Mouse (Mus musculus): ENCODE measurements around the gene Ndufa13. TPM values are rescaled to one million over a fixed set of nuclear protein-coding genes. Genes with fewer than 3 reads are reported as not detected.
A peak's percentile ranks its signal among the peaks of the same experiment; 100 is the strongest.

Gene Ndufa13
- total RNA-seq, 2 experiments from 2014 or later, result 332 to 340 TPM

- intact Hi-C loops (cut with DNase I), result no loop called here
- DNase-seq, result no peak
Measured at GRCm38 (mm10) chr8:69882021-69882756, 20.2 kb downstream of the Ndufa13 start.

- DNase-seq, result no peak
- intact Hi-C loops (cut with DNase I), result no loop called here
Measured at GRCm38 (mm10) chr8:69881261-69881865, 21.0 kb downstream of the Ndufa13 start.

DNA sequence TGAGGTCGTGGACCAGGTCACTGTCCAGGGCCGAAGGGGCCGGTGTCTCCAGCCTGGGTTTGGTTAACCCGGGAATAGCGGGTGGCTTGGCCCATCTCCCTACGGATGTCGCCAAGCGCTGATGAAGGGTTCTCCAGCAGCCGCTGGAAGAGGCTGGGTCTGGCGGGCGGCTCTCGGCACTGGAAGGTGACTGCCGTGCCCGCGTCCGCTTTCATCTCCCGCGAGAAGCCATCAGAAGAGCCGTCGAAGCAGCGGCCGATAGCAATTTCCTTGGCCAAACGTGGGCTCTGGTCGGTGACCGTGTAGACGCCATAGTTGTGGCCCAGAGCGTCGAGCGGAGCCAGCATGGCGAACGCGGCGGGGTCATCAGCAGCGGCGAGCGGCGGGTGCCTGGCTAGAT is 21.5 kb downstream of the Ndufa13 start:
- intact Hi-C loops (cut with DNase I), result no loop called here
- no peak for DNase-seq

DNA sequence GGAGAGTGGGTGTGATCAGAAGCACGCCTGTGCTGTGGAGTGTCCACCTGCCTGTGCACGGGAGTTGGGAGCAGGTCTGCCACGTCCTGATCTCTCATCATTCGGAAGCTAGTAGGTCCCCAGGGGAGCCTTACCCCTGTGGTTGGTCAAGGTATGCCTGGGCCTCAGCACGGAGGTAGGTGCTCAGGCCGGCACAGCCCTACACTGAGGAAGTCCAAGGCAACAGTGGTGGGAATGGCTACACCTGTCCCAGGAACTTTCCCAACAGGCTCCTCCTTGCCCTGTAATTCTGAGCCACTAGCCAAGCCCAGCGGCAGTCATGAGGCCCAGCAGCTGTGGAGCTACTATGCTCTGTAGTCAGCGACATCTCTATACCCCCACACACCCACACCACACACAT is 22.7 kb downstream of the Ndufa13 start:
- no peak for DNase-seq
- intact Hi-C loops (cut with DNase I), result no loop called here

DNA sequence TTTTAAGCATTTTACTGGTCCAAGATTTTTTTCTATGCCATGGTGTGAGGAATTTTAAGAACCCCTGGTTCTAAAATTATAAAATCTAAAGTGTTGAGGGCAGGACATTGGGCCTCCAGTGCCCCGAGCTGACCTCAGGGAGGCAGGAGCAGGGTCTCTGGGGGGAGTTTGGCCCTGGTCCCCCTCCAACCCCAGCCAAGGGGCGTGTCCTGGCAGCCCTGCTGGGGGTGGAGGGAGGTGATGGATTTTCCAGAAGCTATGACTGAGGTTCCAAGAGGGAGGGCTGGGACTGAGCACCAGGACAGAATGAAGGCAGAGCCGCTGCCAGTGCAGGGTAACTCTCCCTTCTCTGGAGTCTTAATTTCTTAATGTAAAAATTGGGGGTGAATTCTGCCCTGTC is 24.4 kb downstream of the Ndufa13 start:
- DNase-seq, result peak in 1 of 2 experiments; percentile 48

DNA sequence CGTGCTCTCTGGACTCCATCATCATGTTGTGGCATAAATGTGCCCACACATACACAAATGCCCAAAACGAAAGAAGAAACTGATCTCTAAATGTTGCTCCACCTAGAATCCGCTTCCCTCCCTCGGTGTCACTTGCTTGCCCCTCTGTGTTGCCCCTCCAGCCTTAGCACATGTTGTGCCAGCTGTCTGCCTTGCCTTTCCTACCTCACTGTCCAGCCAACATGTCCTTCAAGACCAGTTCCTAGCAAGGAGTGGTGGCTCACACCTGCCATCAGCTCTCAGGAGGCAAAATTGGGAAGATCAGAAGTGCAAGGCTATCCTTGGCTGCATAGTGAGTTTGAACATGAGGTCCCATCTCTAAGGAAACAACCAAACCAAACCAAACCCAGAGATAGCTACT is 25.0 kb downstream of the Ndufa13 start:
- intact Hi-C loops (cut with DNase I), result no loop called here
- DNase-seq, result no peak

More for the DNA sequence above, 24.4 kb downstream of the Ndufa13 start:
- intact Hi-C loops (cut with DNase I), result no loop called here

DNA sequence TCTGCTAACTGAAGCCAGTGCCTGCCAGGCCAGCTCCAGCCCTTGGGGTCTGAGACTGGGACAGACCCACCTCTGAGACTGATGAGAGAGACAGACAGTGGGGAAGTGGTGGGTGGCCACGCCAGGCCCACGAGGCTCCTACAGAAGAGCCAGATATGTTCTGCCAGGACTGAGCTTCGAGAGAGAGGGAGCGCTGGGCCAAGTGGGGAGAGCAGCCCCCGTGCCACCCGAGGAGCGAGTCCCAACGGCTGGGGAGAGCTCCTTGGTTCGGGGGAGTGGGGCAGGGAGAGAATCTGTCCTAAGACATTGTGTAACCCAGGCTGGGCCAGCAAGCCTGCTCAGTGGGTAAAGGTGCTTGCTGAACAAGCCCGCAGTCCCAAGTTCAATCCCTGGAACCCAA is 25.4 kb downstream of the Ndufa13 start:
- intact Hi-C loops (cut with DNase I), result no loop called here
- DNase-seq, result no peak

- DNase-seq, result no peak
- intact Hi-C loops (cut with DNase I), result no loop called here
Measured at GRCm38 (mm10) chr8:69876097-69876496, 26.3 kb downstream of the Ndufa13 start.

GRCm38 (mm10) chr8:69874654-69875053 is 27.7 kb downstream of the Ndufa13 start:
- intact Hi-C loops (cut with DNase I), result no loop called here
- peak; percentile 48 to 64 for DNase-seq

DNA sequence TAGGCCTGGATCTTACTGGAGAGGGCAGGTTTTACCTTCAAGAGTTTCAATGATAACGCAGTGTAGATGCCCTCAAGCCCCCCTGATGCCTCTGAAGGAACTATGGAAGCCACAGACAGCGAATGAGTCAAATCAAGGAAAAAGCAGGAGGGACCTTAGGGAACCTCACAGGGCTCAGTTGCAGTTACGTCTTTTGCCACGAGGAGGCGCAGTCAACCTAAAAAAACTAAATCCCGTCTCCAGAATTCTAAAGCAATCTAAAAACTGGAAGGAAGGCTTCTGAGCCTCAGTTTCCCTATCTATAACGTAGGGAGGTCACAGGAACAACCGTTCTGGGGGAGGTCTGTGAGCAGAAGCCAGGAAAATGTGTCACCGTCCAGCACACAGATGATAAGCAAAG is 28.2 kb downstream of the Ndufa13 start:
- DNase-seq, result peak in 1 of 2 experiments; percentile 71
- intact Hi-C loops (cut with DNase I), result no loop called here

GRCm38 (mm10) chr8:69870907-69871306 is 31.5 kb downstream of the Ndufa13 start:
- DNase-seq, result no peak

GRCm38 (mm10) chr8:69870003-69870765 is 32.2 kb downstream of the Ndufa13 start:
- intact Hi-C loops (cut with DNase I), result no loop called here
- DNase-seq, result no peak

More at GRCm38 (mm10) chr8:69870907-69871306, 31.5 kb downstream of the Ndufa13 start:
- intact Hi-C loops (cut with DNase I), result no loop called here

DNA sequence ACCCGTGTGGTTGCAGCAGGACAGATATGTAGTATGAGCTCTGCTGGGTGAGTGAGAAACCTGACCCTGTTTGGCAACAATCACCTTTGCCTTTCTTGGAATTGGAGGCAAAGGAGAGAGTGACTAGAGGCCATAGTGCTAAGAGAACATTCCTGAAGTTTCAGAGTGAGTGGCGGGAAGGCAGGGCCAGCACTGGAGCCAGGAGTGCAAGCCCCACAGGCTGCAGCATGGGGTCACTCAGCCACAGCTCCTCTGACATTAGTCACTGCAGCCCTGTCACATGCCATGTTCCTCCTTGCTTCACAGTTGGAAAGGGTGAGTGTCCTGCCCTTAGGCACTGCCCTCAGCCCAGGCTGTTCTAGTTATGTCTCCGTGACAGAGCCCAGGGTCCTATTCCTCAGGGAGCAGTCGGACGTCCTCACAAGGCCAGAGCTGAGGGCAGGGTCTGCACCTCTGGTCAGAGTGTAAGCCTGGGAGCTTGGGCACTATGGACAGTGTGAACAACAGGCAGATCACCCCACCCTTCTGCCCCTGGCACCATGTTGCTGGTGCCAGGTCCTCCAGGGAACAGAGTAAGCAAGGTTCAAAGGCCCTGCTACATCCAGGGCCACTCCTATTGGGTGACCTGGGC is 34.5 kb downstream of the Ndufa13 start:
- no peak for DNase-seq
- intact Hi-C loops (cut with DNase I), result no loop called here

DNA sequence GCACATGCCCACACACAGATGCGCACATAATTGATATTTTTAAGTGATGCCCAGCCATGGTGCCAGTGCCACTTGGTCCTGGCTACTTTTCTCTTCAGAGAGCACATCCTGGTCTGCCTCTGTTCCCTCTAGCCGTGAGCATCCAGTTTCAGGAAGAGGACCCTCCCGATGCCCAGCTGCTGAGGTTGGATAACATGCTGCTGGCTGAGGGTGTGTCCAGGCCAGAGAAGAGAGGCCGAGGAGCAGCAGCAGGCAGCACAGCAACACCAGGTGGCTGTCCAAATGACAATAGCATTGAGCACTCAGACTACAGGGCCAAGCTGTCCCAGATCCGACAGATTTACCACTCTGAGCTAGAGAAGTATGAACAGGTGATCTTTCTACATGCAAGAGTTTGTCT is 38.2 kb downstream of the Ndufa13 start:
- no peak for DNase-seq
- intact Hi-C loops (cut with DNase I), result no loop called here

- intact Hi-C loops (cut with DNase I), result no loop called here
- no peak for DNase-seq
Measured at GRCm38 (mm10) chr8:69863387-69864020, 38.9 kb downstream of the Ndufa13 start.

DNA sequence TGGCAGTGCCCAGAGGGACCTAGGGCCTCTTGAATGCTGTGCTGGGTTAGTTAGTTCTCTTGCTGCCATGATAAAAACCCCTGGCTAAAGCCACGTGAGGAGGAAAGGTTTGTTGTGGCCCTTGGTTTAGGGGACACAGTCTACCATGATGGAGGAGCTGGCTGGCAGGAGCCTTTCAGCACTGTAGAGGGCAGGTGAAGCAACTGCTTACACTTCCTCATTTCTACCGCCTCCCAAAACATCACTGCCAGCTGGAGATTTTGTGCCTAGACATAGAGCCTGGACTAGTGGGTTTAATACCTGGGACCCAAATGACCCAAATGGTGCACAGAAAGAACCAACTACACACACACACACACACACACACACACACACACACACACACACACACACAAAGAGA is 41.1 kb downstream of the Ndufa13 start:
- no peak for DNase-seq
- intact Hi-C loops (cut with DNase I), result no loop called here

GRCm38 (mm10) chr8:69860807-69861206 is 41.6 kb downstream of the Ndufa13 start:
- DNase-seq, result no peak
- intact Hi-C loops (cut with DNase I), result no loop called here

DNA sequence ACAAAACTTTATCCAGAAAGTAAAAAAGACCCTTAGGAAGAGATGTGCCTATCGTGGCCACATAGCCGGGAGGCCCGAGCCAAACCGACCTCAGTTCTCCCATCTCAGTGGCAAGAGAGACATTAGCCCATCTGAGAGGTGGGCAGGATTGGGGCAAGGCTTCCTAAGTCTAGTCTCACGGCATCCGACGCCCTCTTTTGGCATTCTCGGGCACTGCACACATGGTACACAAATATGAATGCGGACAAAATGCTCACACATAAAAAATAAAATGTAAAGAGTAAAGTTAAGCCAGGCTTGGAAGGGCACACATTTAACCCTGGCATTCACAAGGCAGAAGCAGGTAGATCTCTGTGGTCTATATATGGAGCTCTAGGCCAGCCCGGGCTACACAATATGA is 48.5 kb downstream of the Ndufa13 start:
- intact Hi-C loops (cut with DNase I), result no loop called here
- DNase-seq, result no peak

GRCm38 (mm10) chr8:69850926-69851506 is 51.3 kb downstream of the Ndufa13 start:
- no peak for DNase-seq
- intact Hi-C loops (cut with DNase I), result no loop called here

GRCm38 (mm10) chr8:69849899-69850298 is 52.5 kb downstream of the Ndufa13 start:
- intact Hi-C loops (cut with DNase I), result no loop called here
- no peak for DNase-seq
